Mouse (Mus musculus) cerebellum, adult 11 months (tissue): ENCODE data around the gene Eml6.

Experiments used
- DNase-seq: peaks from one replicate; pipeline ENCODE4 v3.0.0; 2022

The Eml6 gene

GRCm38 (mm10) chr11:29746203-29746602, 279.6 kb downstream of the Eml6 start:
- DNase-seq, result no peak

- DNase-seq, result no peak
Observed at GRCm38 (mm10) chr11:29745513-29745912, 280.3 kb downstream of the Eml6 start.

DNA sequence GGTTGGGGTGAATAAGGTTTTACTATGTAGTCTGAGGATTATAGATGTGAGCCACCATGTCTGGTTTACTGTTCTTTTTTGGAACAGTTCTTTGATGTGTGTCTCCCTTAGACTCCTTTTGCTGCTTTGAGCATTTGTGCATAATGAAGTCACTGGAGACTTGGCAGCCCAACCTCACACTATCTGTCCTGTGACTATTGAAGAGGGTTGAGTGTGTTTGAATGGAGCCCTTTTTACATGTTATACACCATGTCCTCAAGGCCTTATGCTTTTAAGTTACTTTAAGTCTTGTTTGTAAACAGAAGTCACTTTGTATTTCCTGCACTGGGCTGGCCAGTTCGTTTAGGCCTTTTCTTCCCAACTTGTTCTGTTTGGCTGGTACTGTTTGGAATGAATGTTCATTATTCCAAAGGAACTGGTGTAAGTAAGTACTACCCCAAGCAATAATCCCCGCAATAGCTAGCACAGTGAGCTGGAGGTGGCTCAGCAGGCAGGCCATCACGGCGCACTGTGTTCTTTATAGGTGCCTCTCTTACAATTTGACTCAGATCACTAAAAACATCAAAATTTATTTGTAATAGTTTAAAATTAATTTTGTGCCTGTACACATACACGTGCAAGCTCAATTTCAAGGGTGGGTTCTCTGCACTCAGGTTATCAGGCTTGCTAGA, 280.9 kb downstream of the Eml6 start:
- DNase-seq, result no peak

DNA sequence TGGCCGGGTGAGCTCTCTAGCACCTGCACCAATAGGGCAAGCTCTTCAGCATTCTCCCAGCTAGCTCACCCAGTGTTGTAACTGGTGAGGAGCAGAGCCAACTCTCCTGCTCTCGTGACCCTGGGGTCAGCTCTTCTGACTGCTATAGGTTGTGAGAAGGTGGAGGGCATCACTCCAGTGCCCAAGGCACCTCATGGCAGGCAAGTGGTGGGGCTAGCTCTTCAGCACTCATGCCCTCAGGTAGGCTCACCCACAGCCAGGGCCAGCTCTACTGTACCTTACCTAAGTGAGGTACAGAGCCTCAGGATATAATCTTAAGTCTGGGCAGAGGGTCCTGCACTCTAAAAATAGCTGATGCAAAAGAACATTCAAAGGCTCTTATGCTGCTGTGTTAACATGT, 286.1 kb downstream of the Eml6 start:
- no peak for DNase-seq

DNA sequence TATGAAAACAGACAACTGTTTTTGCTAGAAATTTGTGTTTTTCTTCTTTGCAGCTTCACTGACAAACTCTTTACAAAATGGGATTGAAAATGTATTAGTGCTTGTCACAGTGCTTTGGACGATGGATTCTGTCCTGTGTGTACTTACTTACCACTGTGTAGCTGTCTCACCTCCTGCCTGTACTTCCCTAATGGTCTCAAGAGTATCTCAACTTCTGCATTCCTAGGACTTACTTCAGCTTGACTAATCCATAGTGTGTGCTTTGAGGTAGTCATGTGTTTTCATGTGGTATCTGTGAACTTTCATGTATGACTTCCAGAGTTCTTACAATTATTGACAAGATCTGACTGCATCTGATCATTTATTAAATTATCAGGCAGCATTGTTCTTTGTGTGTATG, 297.9 kb downstream of the Eml6 start:
- no peak for DNase-seq

- no peak for DNase-seq
Observed at GRCm38 (mm10) chr11:29725610-29726009, 300.2 kb downstream of the Eml6 start.

DNA sequence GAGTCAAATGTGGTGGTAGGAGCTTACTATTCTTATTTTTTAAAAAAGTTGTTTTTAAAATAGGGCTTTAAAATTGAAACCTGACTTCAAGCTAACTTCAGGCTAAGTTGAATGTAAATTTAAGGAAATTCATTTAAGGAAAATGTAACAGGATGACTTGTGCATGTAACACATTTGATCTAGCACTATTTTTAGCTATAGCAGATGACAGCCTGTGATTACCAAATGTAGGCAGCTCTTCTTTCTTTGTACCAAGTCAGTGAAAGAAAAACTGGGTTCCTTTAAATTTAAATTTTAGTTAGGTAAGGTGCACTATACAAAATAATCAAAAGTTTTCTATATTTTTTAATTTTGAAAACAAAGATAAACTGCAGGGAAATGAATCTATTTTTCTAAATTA, 300.7 kb downstream of the Eml6 start:
- no peak for DNase-seq

- DNase-seq, result no peak
Observed at GRCm38 (mm10) chr11:29724213-29724612, 301.6 kb downstream of the Eml6 start.

DNA sequence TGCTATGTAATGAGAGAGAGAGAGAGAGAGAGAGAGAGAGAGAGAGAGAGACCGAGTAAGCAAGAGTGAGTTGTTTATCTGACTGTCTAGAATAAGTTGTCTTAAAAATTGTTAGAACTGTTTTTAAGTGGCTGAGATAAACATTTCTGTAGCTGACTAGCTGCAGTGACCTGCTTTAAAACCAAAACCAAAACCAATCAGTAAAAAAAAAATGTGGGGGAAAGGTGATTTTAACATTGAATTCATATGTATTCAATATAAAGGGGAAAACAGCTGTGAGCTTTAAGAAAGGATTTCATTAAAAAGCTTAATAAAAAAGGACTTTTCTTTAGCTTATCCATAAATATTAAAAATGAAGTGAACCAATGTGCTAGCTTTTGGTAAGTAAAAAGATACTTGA, 306.2 kb downstream of the Eml6 start:
- DNase-seq, result no peak

DNA sequence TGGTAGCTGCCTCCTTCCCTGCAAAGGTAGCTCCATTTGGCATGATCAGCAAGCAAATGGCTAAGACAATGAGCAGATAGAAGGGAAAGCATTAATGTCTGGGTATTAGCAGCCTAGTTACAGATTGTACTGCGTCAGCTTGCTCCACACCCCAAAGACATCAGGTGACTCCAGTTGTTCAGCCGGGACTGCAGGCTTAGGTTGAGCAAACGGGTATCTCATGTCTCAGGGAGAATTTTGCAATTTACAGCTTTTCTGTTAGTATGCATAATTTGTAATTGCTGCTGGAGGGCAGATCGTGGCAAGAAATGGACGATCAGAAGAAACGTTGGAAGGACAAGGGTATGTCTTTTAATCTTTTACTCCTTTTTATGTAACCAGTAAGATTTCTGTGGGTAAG, 307.3 kb downstream of the Eml6 start:
- DNase-seq, result no peak

- DNase-seq, result no peak
Observed at GRCm38 (mm10) chr11:29715499-29715898, 310.3 kb downstream of the Eml6 start.

- no peak for DNase-seq
Observed at GRCm38 (mm10) chr11:29714789-29715188, 311.0 kb downstream of the Eml6 start.

GRCm38 (mm10) chr11:29714114-29714513, 311.7 kb downstream of the Eml6 start:
- DNase-seq, result no peak

GRCm38 (mm10) chr11:29709512-29709911, 316.3 kb downstream of the Eml6 start:
- no peak for DNase-seq

DNA sequence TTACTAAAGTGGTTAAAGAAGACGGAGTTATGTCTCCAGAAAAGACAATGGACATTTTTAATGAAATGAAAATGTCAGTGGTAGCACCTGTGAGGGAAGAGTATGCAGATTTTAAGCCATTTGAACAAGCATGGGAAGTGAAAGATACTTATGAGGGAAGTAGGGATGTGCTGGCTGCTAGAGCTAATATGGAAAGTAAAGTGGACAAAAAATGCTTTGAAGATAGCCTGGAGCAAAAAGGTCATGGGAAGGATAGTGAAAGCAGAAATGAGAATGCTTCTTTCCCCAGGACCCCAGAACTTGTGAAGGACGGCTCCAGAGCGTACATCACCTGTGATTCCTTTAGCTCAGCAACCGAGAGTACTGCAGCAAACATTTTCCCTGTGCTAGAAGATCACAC, 319.0 kb downstream of the Eml6 start:
- DNase-seq, result no peak

- DNase-seq, result no peak
Observed at GRCm38 (mm10) chr11:29705263-29705662, 320.6 kb downstream of the Eml6 start.

DNA sequence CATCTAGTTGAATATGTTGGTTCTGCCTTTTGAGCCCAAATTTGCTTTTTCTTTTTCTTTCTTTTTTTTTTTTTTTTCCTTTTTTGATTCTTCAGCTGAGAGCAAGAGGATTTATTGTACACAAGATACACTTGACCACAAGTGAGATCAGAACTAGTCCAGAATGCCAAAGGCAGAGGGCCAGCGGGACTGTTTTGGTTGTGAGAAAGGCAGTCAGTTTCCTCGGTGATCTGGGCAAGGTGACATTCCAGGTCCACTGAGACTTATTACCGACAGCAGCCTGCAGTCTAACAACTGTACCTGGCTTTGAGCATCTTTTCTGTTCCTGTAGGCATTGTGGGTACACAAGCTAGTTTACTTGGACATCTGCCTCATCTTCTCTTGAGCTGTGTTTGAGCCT, 323.1 kb downstream of the Eml6 start:
- DNase-seq, result no peak

GRCm38 (mm10) chr11:29694754-29695153, 331.1 kb downstream of the Eml6 start:
- DNase-seq, result no peak

GRCm38 (mm10) chr11:29693576-29694410, 332.0 kb downstream of the Eml6 start:
- peak; percentile 74 for DNase-seq
